Mouse (Mus musculus) retina, postnatal 1 day (tissue): ENCODE measurements around the gene 4930563M21Rik.
"Not testable (repeated sequence)": the region's sequence is repeated elsewhere in the genome, so short reads cannot be mapped to it uniquely, and the experiment has no call there.

ENCODE experiments used
- DNase-seq: peaks from one replicate; pipeline ENCODE4 v3.0.0-alpha.2; 2012

Gene 4930563M21Rik

GRCm38 (mm10) chr9:56010450-56010849 lies at the start of gene 4930563M21Rik:
Gene 4930563M21Rik, minus strand, starts transcription at chr9:56010550.
- no peak for DNase-seq

GRCm38 (mm10) chr9:56056147-56056546 lies 45.8 kb upstream of the 4930563M21Rik start:
- DNase-seq: no peak

GRCm38 (mm10) chr9:56053796-56054195 lies 43.4 kb upstream of the 4930563M21Rik start:
- DNase-seq: peak; percentile 42

GRCm38 (mm10) chr9:56042181-56042621 lies 31.9 kb upstream of the 4930563M21Rik start:
- DNase-seq: no peak

GRCm38 (mm10) chr9:56041372-56042180 lies 31.2 kb upstream of the 4930563M21Rik start, which contains the start of gene Rcn2:
Gene Rcn2, plus strand, starts transcription at chr9:56041845.
- DNase-seq: peak; percentile 97

- no peak for DNase-seq
Measured at GRCm38 (mm10) chr9:56032219-56032618, 21.9 kb upstream of the 4930563M21Rik start.

- DNase-seq: no peak
Measured at GRCm38 (mm10) chr9:56027292-56027691, 16.9 kb upstream of the 4930563M21Rik start.

GRCm38 (mm10) chr9:56024772-56025171 lies 14.4 kb upstream of the 4930563M21Rik start:
- no peak for DNase-seq

GRCm38 (mm10) chr9:56004679-56005078 lies 5.7 kb downstream of the 4930563M21Rik start:
- DNase-seq: not testable (repeated sequence)

GRCm38 (mm10) chr9:55946819-55947218 lies 63.5 kb downstream of the 4930563M21Rik start:
- DNase-seq: peak; percentile 63

- DNase-seq: no peak
Measured at GRCm38 (mm10) chr9:55941356-55941755, 69.0 kb downstream of the 4930563M21Rik start.

GRCm38 (mm10) chr9:55938618-55938985 lies 71.7 kb downstream of the 4930563M21Rik start:
- no peak for DNase-seq

GRCm38 (mm10) chr9:55937664-55938617 lies 72.4 kb downstream of the 4930563M21Rik start, which contains the start of gene Scaper:
Gene Scaper, minus strand, starts transcription at chr9:55938119.
- DNase-seq: peak; percentile 94

GRCm38 (mm10) chr9:55937224-55937663 lies 73.1 kb downstream of the 4930563M21Rik start:
- DNase-seq: peak; percentile 13

GRCm38 (mm10) chr9:55932482-55932881 lies 77.9 kb downstream of the 4930563M21Rik start:
- no peak for DNase-seq

- peak; percentile 66 for DNase-seq
Measured at GRCm38 (mm10) chr9:55918579-55918978, 91.8 kb downstream of the 4930563M21Rik start.

- no peak for DNase-seq
Measured at GRCm38 (mm10) chr9:55916751-55917150, 93.6 kb downstream of the 4930563M21Rik start.
